Mouse (Mus musculus) liver, adult 2 months (tissue): ENCODE data around the gene Slc51a.

ENCODE experiments used
- CTCF ChIP-seq: fragments of 200-500 bp; IDR thresholded peaks from 2 replicates; pipeline ENCODE4 v1.5.1; 2011; ENCODE audit warnings: low read depth, low read length, control low read depth
- POLR2A ChIP-seq: fragments of 200-500 bp; IDR thresholded peaks from 2 replicates; pipeline ENCODE4 v1.6.1; 2011; ENCODE audit warnings: low read length, control low read depth; ENCODE audit not compliant: insufficient read depth; ENCODE audit errors: extremely low read depth

DNA sequence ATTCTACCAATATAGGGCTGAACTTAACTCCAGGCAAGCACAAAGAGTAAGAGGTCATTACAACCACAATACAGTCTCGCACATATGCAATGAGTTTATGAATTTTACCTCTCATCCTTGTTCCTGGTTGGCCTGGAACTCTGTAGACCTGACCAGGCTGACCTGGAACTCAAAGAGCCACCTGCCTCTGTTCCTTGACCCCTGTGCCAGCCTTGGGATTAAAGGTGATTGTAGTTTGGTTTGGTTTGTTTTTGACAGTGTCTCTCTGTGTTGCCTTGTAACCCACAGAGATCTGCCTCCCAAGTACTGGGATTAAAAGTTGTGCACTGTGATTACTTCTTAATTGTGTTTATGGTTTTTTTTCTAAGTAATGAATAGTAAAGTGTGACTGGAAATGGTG lies 30.9 kb downstream of the Slc51a start:
- TF ChIP-seq CTCF (no peak), POLR2A (no peak)
